Mouse (Mus musculus) liver, embryonic 14.5 days (tissue): ENCODE measurements around the gene Bbs5.

ENCODE experiments used
- CTCF ChIP-seq: IDR thresholded peaks from 2 replicates; pipeline ENCODE4 v1.5.1; 2016; ENCODE audit warnings: antibody characterized with exemption, low read depth, control low read depth
- EP300 ChIP-seq: IDR thresholded peaks from 2 replicates; pipeline ENCODE4 v1.6.1; 2016; ENCODE audit warnings: antibody characterized with exemption, low read depth

- TF ChIP-seq CTCF (no peak), EP300 (no peak)
Observed at GRCm38 (mm10) chr2:69714126-69714525, 67.2 kb downstream of the Bbs5 start.
